Mouse (Mus musculus) megakaryocyte, embryonic 14.5 days (primary cell): Measurements from ENCODE around the gene Zfp61.

Experiments used
- FLI1 ChIP-seq: IDR thresholded peaks from 2 replicates; pipeline ENCODE4 v1.6.1; 2012; ENCODE audit warnings: low read length, inconsistent platforms, mixed read lengths
- GATA1 ChIP-seq: IDR thresholded peaks from 3 replicates; pipeline ENCODE4 v1.6.1; 2012; ENCODE audit warnings: mixed read lengths, low read length, inconsistent platforms, borderline replicate concordance

DNA sequence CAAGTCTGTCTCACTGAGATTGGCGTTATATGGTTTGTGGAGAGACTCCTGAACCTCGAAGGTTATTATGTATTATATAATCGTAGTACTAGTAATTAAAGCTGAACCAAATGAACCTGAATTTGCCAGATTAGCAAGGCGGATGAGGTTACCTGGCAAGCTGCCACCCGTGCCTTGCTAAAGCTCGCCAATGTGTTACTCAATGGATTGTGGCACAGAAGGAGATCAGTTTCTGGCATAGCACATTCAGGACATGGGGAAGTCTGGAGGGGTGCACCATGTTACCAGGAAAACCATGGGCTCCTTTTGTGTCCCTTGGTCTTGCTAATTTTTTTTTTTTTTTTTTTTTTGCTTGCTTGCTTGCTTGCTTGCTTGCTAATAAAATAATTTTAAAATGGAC lies 24.2 kb upstream of the Zfp61 start:
- TF ChIP-seq GATA1 (no peak), FLI1 (no peak)
